Mouse (Mus musculus) CH12.LX (cell line): ENCODE results near the gene Zfp488. TPM values are rescaled to one million over a fixed set of nuclear protein-coding genes. Genes with fewer than 3 reads are reported as not detected.

Experiments
- DNase-seq: peaks from one replicate; pipeline ENCODE4 v3.0.0-alpha.2; 2013; ENCODE audit errors: extremely low read depth
- H3K27ac ChIP-seq: 2 replicates; pipeline ENCODE4 v1.5.1; 2012; ENCODE audit warnings: low read depth, mild to moderate bottlenecking, control low read depth, moderate library complexity; ENCODE audit not compliant: insufficient read depth
- H3K27me3 ChIP-seq: replicated peaks from 2 replicates; pipeline ENCODE3; 2012; ENCODE audit warnings: inconsistent platforms
- H3K36me3 ChIP-seq, 2 experiments: replicated peaks in 1 of 2; 2 replicates each; pipeline versions ENCODE3 to v1.6.1; 2012; ENCODE audit warnings: inconsistent platforms in 1 of 2, low read length in 1 of 2, mild to moderate bottlenecking in 1 of 2, mixed read lengths in 1 of 2, moderate library complexity in 1 of 2; ENCODE audit not compliant: control insufficient read depth in 1 of 2, insufficient read depth in 1 of 2
- H3K4me1 ChIP-seq, 2 experiments: 2 replicates each; pipeline ENCODE4 v1.6.1; 2012; ENCODE audit warnings: inconsistent platforms in 1 of 2, moderate library complexity in 1 of 2; ENCODE audit not compliant: insufficient read depth in 2 of 2, control insufficient read depth in 1 of 2
- H3K4me2 ChIP-seq: 2 replicates; pipeline ENCODE4 v1.6.1; 2012; ENCODE audit warnings: low read depth, mild to moderate bottlenecking, control low read depth; ENCODE audit not compliant: poor library complexity, insufficient read depth, severe bottlenecking
- H3K4me3 ChIP-seq, 3 experiments: fragments of 150-350 bp in 1 of 3; sonication (generic) in 1 of 3; replicated peaks in 1 of 3; 2 replicates each; pipeline versions ENCODE3 to v1.5.1; 2011 to 2012; ENCODE audit warnings: low read depth in 2 of 3, low read length in 2 of 3, mild to moderate bottlenecking in 2 of 3, moderate library complexity in 2 of 3, control low read depth in 1 of 3, improper control_type of control experiment in 1 of 3, inconsistent platforms in 1 of 3, mixed read lengths in 1 of 3; ENCODE audit not compliant: poor library complexity in 1 of 3
- H3K79me2 ChIP-seq: replicated peaks from 2 replicates; pipeline ENCODE4 v1.6.1; 2012; ENCODE audit warnings: mild to moderate bottlenecking, moderate library complexity; ENCODE audit not compliant: control insufficient read depth, poor library complexity, insufficient read depth, severe bottlenecking; ENCODE audit errors: extremely low read depth
- H3K9ac ChIP-seq: 2 replicates; pipeline ENCODE4 v1.6.1; 2012; ENCODE audit warnings: low read depth, mild to moderate bottlenecking, control low read depth, moderate library complexity; ENCODE audit not compliant: insufficient read depth
- H3K9me3 ChIP-seq: replicated peaks from 2 replicates; pipeline ENCODE3; 2012; ENCODE audit warnings: low read length, inconsistent platforms, mixed read lengths
- CTCF ChIP-seq, 2 experiments: IDR thresholded peaks in 1 of 2; conservative IDR thresholded peaks in 1 of 2; 2 replicates each; pipeline ENCODE4 v1.5.1; 2011 to 2012; ENCODE audit warnings: low read depth in 2 of 2, low read length in 2 of 2, improper control_type of control experiment in 1 of 2, inconsistent platforms in 1 of 2, mild to moderate bottlenecking in 1 of 2, moderate library complexity in 1 of 2
- EP300 ChIP-seq: IDR thresholded peaks from 2 replicates; pipeline ENCODE4 v1.6.1; 2011; ENCODE audit warnings: low read length, improper control_type of control experiment
- MEF2A ChIP-seq: IDR thresholded peaks from 2 replicates; pipeline ENCODE4 v1.6.1; 2014; ENCODE audit warnings: low read depth, mild to moderate bottlenecking, inconsistent platforms, low read length, improper control_type of control experiment, borderline replicate concordance
- PAX5 ChIP-seq: IDR thresholded peaks from 2 replicates; pipeline ENCODE4 v1.6.1; 2012; ENCODE audit warnings: low read length, inconsistent platforms, mixed read lengths
- RAD21 ChIP-seq: IDR thresholded peaks from 2 replicates; pipeline ENCODE4 v1.6.1; 2011; ENCODE audit warnings: low read depth, mild to moderate bottlenecking, low read length, improper control_type of control experiment, moderate library complexity
- SMC3 ChIP-seq: IDR thresholded peaks from 2 replicates; pipeline ENCODE4 v1.6.1; 2011; ENCODE audit warnings: low read depth, low read length, improper control_type of control experiment
- USF1 ChIP-seq: IDR thresholded peaks from 2 replicates; pipeline ENCODE4 v1.6.1; 2014; ENCODE audit warnings: low read depth, mild to moderate bottlenecking, inconsistent platforms, low read length, improper control_type of control experiment
- USF2 ChIP-seq: conservative IDR thresholded peaks from 2 replicates; pipeline ENCODE4 v1.6.1; 2011; ENCODE audit warnings: low read depth, low read length, improper control_type of control experiment
- dilution Hi-C: fragments of 300-500 bp; cut with MboI; formaldehyde crosslinking; loops from 2 replicates; pipeline ENCODE4 v1.14.3; 2020; ENCODE audit warnings: low sequenced_read_pairs; ENCODE audit not compliant: extremely low pct_unique_long_range_greater_than_20kb, extremely low pct_ligation_motif_present
- in situ Hi-C: fragments of 300-500 bp; cut with MboI; formaldehyde crosslinking; loops from 3 replicates; pipeline ENCODE4 v1.14.3; 2019; ENCODE audit warnings: low sequenced_read_pairs, low pct_ligation_motif_present, low pct_unique_long_range_greater_than_20kb, mixed read lengths
- polyA plus RNA-seq: library from polyadenylated mRNA; unstranded; fragments of >175 nt; gene quantifications from 2 replicates; pipeline ENCODE4 v1.2.1, GENCODE M21; 2012; ENCODE audit warnings: low read depth; ENCODE audit not compliant: insufficient read length
- total RNA-seq, 2 experiments: library from RNA; depleted of rRNA; stranded (reverse); fragments of 300-350 nt in 1 of 2; fragments of >200 nt in 1 of 2; gene quantifications; 2 replicates each; pipeline ENCODE4 v1.2.3; 2012 to 2014

Zfp488 gene
- total and polyA plus RNA-seq, 3 experiments, result not detected

DNA sequence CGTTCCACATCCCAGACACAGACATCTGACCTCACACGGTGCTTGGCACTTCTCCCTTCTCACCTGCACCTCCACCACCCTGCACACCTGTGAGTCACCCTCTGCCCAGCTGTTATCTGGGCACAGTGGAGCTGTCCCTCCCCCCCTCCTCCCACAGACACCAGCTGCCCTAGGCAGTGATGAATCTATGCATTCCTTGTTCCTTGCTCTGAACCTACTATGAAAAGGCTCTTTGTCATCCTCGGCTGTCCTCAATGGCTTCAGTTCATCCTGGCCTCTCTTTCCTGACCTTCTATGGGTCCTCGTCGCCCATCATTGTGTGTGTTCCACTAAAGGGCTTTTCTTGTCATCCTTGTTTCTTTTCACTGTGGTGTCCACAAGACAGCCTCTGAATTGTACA is 3.8 kb downstream of the Zfp488 start:
- Histone ChIP-seq H3K9me3 (no peaks in the 10 kb centered on the region), H3K9ac (no peak overlapping the region), H3K4me2 (no peak overlapping the region), H3K79me2 (no peaks in the 10 kb centered on the region), H3K36me3 (no peaks in the 10 kb centered on the region), H3K4me1 (peaks cover 0 to 6% of the 10 kb centered on the region in 2 experiments; a peak in 1 of 4 replicates), H3K4me3 (no peak overlapping the region), H3K27ac (no peak overlapping the region), H3K27me3 (peaks cover 5% of the 10 kb centered on the region)
- in situ Hi-C loops, result no loop called here
- no peak for TF ChIP-seq PAX5
- dilution Hi-C loops, result no loop called here
- no peak for DNase-seq

- Histone ChIP-seq H3K27me3 (peaks cover 4% of the 10 kb centered on the region), H3K79me2 (no peaks in the 10 kb centered on the region), H3K4me3 (no peak overlapping the region), H3K27ac (no peak overlapping the region), H3K4me1 (peaks cover 0 to 6% of the 10 kb centered on the region in 2 experiments; a peak in 1 of 4 replicates), H3K4me2 (no peak overlapping the region), H3K9ac (no peak overlapping the region), H3K9me3 (no peaks in the 10 kb centered on the region), H3K36me3 (no peaks in the 10 kb centered on the region)
- dilution Hi-C loops (no loop called here), in situ Hi-C loops (no loop called here)
- peak; percentile 21 for DNase-seq
- TF ChIP-seq USF1, result no peak
- TF ChIP-seq SMC3, result peak; percentile 36
- peak; percentile 24 for TF ChIP-seq RAD21
- no peak for TF ChIP-seq MEF2A
- peak in 1 of 2 experiments; percentile 68; a peak in 2 of 4 replicates for TF ChIP-seq CTCF (conservative IDR thresholded peaks at IDR 0.05 in 1 of 2, IDR thresholded peaks at IDR 0.05 in 1 of 2; ENCODE audit: low read depth in 2 of 2, low read length in 2 of 2)
- no peak for TF ChIP-seq USF2
Observed at GRCm38 (mm10) chr14:33972679-33973078, 5.9 kb downstream of the Zfp488 start.

DNA sequence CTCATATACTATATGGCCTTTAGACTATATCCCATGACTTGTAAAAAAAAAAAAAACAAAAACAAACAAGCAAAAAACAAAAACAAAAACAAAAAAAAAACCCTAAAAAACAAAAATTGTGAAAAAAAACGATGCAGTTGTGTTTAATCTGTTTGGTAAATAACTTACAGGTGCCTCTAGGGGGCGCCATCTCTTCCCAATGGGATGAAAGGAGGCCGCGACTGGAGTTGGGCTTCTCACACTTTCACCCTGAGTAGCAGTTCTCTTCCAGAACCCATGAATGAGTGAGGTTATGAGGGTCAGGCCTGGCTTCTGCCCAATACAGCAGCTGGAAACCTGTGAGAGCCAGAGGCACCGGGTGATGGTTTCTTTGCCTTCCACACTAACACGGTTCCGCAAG is 12.9 kb downstream of the Zfp488 start:
- Histone ChIP-seq H3K4me3 (no peak overlapping the region), H3K27ac (no peak overlapping the region), H3K9ac (no peak overlapping the region), H3K4me1 (0 out of 4 replicates have a peak, but pooled peaks cover 0 to 2% of the 10 kb centered on the region in 2 experiments), H3K36me3 (no peaks in the 10 kb centered on the region), H3K9me3 (no peaks in the 10 kb centered on the region), H3K79me2 (no peaks in the 10 kb centered on the region), H3K27me3 (no peaks in the 10 kb centered on the region), H3K4me2 (no peak overlapping the region)
- dilution Hi-C loops (no loop called here), in situ Hi-C loops (no loop called here)
- no peak for TF ChIP-seq EP300
- peak in 1 of 2 experiments; percentile 34; a peak in 2 of 4 replicates for TF ChIP-seq CTCF (conservative IDR thresholded peaks at IDR 0.05 in 1 of 2, IDR thresholded peaks at IDR 0.05 in 1 of 2; ENCODE audit: low read depth in 2 of 2, low read length in 2 of 2)
- peak; percentile 11 for DNase-seq
